Mouse (Mus musculus) heart, embryonic 10.5 days (tissue): Measurements from ENCODE around the gene 4930596D02Rik. TPM values are rescaled to one million over a fixed set of nuclear protein-coding genes. Genes with fewer than 3 reads are reported as not detected.

Experiments
- DNase-seq: peaks from one replicate; pipeline ENCODE4 v3.0.0-alpha.2; 2017; ENCODE audit warnings: low spot score
- H3K27ac ChIP-seq: fragments of 300-500 bp; sonication (generic); 2 replicates; pipeline ENCODE4 v1.5.1; 2016; ENCODE audit warnings: mild to moderate bottlenecking
- H3K27me3 ChIP-seq: fragments of 300-500 bp; sonication (generic); 2 replicates; pipeline ENCODE4 v1.6.1; 2016; ENCODE audit warnings: mild to moderate bottlenecking; ENCODE audit not compliant: poor library complexity, insufficient read depth, severe bottlenecking
- H3K36me3 ChIP-seq: fragments of 300-500 bp; sonication (generic); 2 replicates; pipeline ENCODE4 v1.6.1; 2016; ENCODE audit warnings: mild to moderate bottlenecking, moderate library complexity
- H3K4me1 ChIP-seq: fragments of 300-500 bp; sonication (generic); 2 replicates; pipeline ENCODE4 v1.6.1; 2016; ENCODE audit warnings: mild to moderate bottlenecking
- H3K4me3 ChIP-seq: fragments of 300-500 bp; sonication (generic); 2 replicates; pipeline ENCODE4 v1.5.1; 2016; ENCODE audit warnings: mild to moderate bottlenecking, moderate library complexity
- H3K9me3 ChIP-seq: fragments of 300-500 bp; sonication (generic); 2 replicates; pipeline ENCODE4 v1.6.1; 2016; ENCODE audit warnings: mild to moderate bottlenecking, moderate library complexity
- WGBS: fragments of 180-500 bp; shearing (Covaris S2); methylation state at CpG from one replicate; pipeline ENCODE4 v1.1.7; 2016; 5-methylcytosine and 5-hydroxymethylcytosine counted together
- polyA plus RNA-seq: library from polyadenylated mRNA; unstranded; fragments of >200 nt; fragmentation: Nextera tagmentation; extraction: Ambion mirVana; gene quantifications from 2 replicates; pipeline ENCODE4 v1.2.1, GENCODE M21; 2016

Gene 4930596D02Rik
- polyA plus RNA-seq, result not detected in 2 replicates

DNA sequence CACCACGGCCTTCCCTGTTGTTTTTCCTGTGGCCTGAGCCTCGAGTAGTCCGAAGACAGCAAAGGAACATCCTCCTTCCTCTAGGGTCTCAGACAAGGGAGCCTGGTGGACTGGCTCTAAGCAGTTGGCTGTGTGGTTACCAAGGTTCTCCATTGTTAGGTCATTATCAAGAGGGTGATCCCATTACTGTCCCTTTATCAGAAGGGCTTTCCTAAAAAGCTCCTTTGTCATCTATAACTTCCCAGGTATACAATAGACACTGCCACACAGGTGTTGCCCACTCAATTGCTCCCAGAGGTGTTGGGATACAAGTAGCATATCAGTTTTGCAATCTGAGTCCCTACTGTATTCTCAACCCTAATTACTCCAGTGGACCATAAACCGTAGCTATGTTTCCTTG lies at the start of gene 4930596D02Rik:
Gene 4930596D02Rik, minus strand, starts transcription at position 101 of the 400 bp plus-strand sequence.
- Histone ChIP-seq H3K4me1 (no peaks in the 10 kb centered on the region), H3K9me3 (no peaks in the 10 kb centered on the region), H3K36me3 (no peaks in the 10 kb centered on the region), H3K27me3 (no peaks in the 10 kb centered on the region), H3K27ac (no peak within 1 kb of the TSS), H3K4me3 (no peak within 1 kb of the TSS)
- DNase-seq, result no peak
- 74% methylated on average over 4 of the region's 4 CpGs for WGBS

DNA sequence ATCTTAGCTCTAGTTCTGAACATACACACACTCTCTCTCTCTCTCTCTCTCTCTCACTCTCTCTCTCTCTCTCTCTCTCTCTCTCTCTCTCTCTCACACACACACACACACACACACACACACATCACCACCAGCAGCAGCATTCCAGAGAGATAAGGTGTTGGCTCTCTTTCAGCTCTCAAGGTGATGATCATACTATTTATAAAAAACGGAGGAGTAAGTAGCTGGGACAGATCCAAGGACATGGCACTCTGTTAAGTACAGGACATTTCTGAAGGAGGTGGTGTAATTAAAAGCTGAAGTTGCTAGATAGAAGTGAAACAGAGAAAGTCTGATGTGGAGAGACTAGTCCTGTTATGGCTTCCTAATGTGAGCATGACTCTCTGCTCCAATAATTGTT lies 41.5 kb upstream of the 4930596D02Rik start:
- H3K4me3 ChIP-seq, result no peak overlapping the region
- H3K36me3 ChIP-seq, result no peaks in the 10 kb centered on the region
- 32% methylated on average over 1 of the region's 1 CpGs for WGBS
- H3K4me1 ChIP-seq, result peaks cover 4% of the 10 kb centered on the region; the same call in 1 of the 2 replicates
- no peak overlapping the region for H3K27ac ChIP-seq
- no peak for DNase-seq
- no peaks in the 10 kb centered on the region for H3K27me3 ChIP-seq
- H3K9me3 ChIP-seq, result no peaks in the 10 kb centered on the region

DNA sequence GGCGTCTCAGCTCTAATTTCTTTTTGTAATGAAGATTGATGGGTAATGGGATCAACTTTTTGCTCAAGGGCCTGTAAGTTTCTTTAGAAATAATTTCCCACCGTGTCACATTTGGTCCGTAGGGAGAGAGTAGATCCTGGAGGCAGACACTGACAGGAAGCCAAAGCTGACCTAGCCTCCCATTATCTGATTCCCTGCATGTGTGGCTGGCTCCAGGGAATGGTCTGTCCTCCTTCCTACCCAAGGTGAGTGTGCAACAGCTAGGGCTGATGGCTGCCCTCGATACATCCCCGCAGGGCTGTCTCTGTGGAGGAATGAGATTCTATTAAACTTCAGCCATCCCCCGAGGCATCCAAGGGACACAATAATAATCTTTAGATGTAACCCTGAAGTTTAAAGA lies 33.5 kb upstream of the 4930596D02Rik start:
- Histone ChIP-seq H3K4me1 (no peaks in the 10 kb centered on the region), H3K27me3 (no peaks in the 10 kb centered on the region), H3K9me3 (no peaks in the 10 kb centered on the region), H3K27ac (no peak overlapping the region), H3K36me3 (no peaks in the 10 kb centered on the region), H3K4me3 (no peak overlapping the region)
- no peak for DNase-seq
- WGBS, result 76% methylated on average over 6 of the region's 6 CpGs

DNA sequence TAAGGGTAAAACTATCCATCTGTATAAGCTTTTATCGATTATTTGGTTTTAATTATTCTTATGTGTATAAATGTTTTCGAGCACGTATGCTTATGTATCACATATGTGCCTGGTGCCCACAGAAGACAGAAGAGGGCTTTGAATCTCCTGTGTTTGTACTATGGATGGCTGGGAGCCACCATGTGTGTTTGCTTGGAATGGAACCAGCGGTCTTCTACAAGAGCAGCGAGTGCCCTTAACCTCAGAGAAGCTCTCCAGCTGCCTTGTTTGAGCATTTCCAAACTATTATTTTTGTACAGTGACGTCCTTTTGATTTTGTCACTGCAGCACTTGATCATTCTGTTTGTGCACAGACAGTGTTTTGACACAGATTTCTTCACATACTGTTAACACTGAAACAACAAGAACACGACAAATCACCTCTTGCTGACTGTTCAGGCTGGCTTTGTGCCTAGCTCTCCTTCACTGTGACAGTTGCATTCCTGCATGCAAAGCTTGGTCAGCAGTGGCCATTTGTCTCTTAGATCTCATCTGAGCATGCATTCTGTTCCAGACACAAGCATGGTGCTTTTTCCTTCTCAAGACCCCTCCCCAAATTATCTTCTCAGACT lies 30.4 kb upstream of the 4930596D02Rik start:
- WGBS, result 83% methylated on average over 7 of the region's 7 CpGs
- no peak for DNase-seq
- Histone ChIP-seq H3K4me3 (no peak overlapping the region), H3K27ac (no peak overlapping the region), H3K9me3 (no peaks in the 10 kb centered on the region), H3K27me3 (no peaks in the 10 kb centered on the region), H3K36me3 (no peaks in the 10 kb centered on the region), H3K4me1 (no peaks in the 10 kb centered on the region)

DNA sequence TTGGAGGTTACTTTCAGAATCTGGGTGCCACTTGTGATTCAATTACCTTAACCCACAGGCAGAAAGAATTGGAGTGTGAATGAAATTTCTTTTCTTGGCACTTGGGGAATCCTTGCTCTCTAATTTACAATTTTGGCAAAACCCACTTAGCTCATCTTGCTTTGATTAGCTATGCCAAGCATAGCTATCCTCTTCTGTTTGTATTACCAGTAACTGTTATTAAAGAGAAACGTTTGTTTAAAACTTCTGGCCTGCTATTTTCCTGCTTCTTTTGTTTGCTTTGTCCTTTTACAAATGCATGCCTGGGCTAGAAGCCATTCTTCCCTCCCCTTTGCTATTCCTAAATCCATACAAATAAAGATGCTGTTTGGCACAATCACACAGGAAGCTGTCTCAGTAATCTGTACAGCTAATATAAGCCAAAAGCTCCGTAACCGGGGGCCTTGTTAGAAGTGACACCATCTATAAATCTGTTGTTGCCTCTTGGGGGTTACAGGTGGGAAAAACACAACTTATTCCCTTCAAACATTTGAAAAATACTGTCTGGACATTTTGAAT lies 19.0 kb downstream of the 4930596D02Rik start:
- H3K9me3 ChIP-seq, result no peaks in the 10 kb centered on the region
- no peak overlapping the region for H3K4me3 ChIP-seq
- no peaks in the 10 kb centered on the region for H3K27me3 ChIP-seq
- no peak for DNase-seq
- 71% methylated on average over 3 of the region's 3 CpGs for WGBS
- no peaks in the 10 kb centered on the region for H3K4me1 ChIP-seq
- H3K36me3 ChIP-seq, result no peaks in the 10 kb centered on the region
- no peak overlapping the region for H3K27ac ChIP-seq

DNA sequence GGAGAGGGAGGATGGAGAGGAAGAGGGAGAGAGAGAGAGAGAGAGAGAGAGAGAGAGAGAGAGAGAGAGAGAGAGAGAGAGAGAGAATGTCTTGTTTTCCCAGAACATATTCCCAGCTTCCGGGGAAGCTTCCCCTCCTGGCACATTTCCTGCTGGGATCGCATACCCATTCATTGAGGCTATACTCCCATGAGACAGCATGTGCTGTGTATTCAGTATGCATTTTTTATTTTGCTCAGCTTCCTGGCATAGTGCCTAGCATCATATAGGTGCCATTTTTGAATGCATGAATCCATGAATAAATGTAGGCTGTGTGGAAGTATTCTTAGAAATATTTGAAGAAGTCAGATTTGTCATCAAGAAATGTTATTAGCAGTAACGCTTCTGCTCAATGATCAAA lies 31.7 kb downstream of the 4930596D02Rik start:
- no peaks in the 10 kb centered on the region for H3K4me1 ChIP-seq
- H3K4me3 ChIP-seq, result no peak overlapping the region
- H3K36me3 ChIP-seq, result no peaks in the 10 kb centered on the region
- no peaks in the 10 kb centered on the region for H3K27me3 ChIP-seq
- no peak for DNase-seq
- H3K9me3 ChIP-seq, result no peaks in the 10 kb centered on the region
- WGBS, result 78% methylated on average over 3 of the region's 3 CpGs
- H3K27ac ChIP-seq, result no peak overlapping the region

DNA sequence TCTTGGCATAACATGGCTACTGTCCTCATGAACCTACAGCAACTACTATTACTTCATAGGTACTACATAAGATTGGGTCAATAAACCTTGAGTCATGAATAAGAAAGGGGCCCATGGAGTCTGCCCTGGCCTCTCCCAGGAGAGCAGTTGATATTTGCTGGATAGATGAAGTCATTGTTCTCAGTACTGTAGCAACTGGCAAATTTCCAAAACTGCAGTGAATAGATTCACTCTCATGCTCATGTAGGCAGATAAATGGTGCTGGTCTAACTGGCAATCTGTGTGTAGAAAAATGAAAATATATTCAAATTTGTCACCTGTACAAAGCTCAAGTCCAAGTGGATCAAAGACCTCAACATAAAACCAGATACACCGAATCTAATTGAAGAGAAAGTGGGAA lies 38.5 kb downstream of the 4930596D02Rik start:
- H3K27ac ChIP-seq, result no peak overlapping the region
- H3K4me1 ChIP-seq, result no peaks in the 10 kb centered on the region
- no peak for DNase-seq
- H3K36me3 ChIP-seq, result no peaks in the 10 kb centered on the region
- H3K4me3 ChIP-seq, result no peak overlapping the region
- H3K27me3 ChIP-seq, result no peaks in the 10 kb centered on the region
- H3K9me3 ChIP-seq, result no peaks in the 10 kb centered on the region
- WGBS, result 93% methylated on average over 1 of the region's 1 CpGs
